In genomic region chr13:56702469-56703221, GRCm38 (mm10) we compare ENCODE assay signal across 7 mouse cellular contexts. TPM values are rescaled to one million over a fixed set of nuclear protein-coding genes. Genes with fewer than 3 reads are reported as not detected.
DNase-seq lines count a peak whose midpoint lies in the region; ATAC-seq and TF ChIP-seq lines count a peak whose summit lies in the region.

Smad5 (plus strand) TSS chr13:56703010.

- H3K27me3 ChIP-seq in intestine, postnatal 0 days (replicated peaks; ENCODE audit: control insufficient read depth, insufficient read depth, low read length) = no peaks in the 10 kb centered on the region
- H3K27me3 ChIP-seq in limb, embryonic 10.5 days (ENCODE audit: low read depth, poor library complexity, severe bottlenecking) = no peaks in the 10 kb centered on the region
- no peaks in the 10 kb centered on the region for H3K27me3 ChIP-seq in midbrain, embryonic 12.5 days

- no peaks in the 10 kb centered on the region; the same call in 1 of the 2 replicates for H3K4me1 ChIP-seq in intestine, postnatal 0 days (replicated peaks; ENCODE audit: control insufficient read depth, insufficient read depth, low read length)
- peaks cover 60% of the 10 kb centered on the region for H3K4me1 ChIP-seq in limb, embryonic 10.5 days
- H3K4me1 ChIP-seq in midbrain, embryonic 12.5 days = peaks cover 51% of the 10 kb centered on the region

- TF ChIP-seq CTCF in intestine, postnatal 0 days (IDR thresholded peaks at IDR 0.05; ENCODE audit: low read depth) = no peak

- no peaks in the 10 kb centered on the region for H3K36me3 ChIP-seq in intestine, postnatal 0 days (ENCODE audit: control insufficient read depth, insufficient read depth)
- H3K36me3 ChIP-seq in limb, embryonic 10.5 days = peaks cover 20% of the 10 kb centered on the region
- peaks cover 6% of the 10 kb centered on the region for H3K36me3 ChIP-seq in midbrain, embryonic 12.5 days

- peak; percentile 88 for ATAC-seq in intestine, postnatal 0 days
- ATAC-seq in midbrain, embryonic 12.5 days (ENCODE audit: low FRiP score, low read depth) = peak; percentile 87

- no peaks in the 10 kb centered on the region for H3K9me3 ChIP-seq in intestine, postnatal 0 days (ENCODE audit: control insufficient read depth)
- no peaks in the 10 kb centered on the region for H3K9me3 ChIP-seq in limb, embryonic 10.5 days (replicated peaks)
- H3K9me3 ChIP-seq in midbrain, embryonic 12.5 days = no peaks in the 10 kb centered on the region

- peak within 1 kb of the TSS; percentile 93 for H3K9ac ChIP-seq in intestine, postnatal 0 days (ENCODE audit: low read depth, low read length)
- peak within 1 kb of the TSS; percentile 96 for H3K9ac ChIP-seq in midbrain, embryonic 12.5 days (replicated peaks)

- peak; percentile 77 for DNase-seq in adrenal gland, adult 8-10 months
- DNase-seq in embryo, embryonic 11 days = peak; percentile 97
- DNase-seq in gonadal fat pad, adult 2 months (ENCODE audit: low read depth) = no peak
- peak; percentile 98 for DNase-seq in limb, embryonic 10.5 days (ENCODE audit: low spot score)
- DNase-seq in skeletal muscle tissue, adult 2 months (ENCODE audit: low read depth, low spot score) = peak; percentile 92

- WGBS in intestine, postnatal 0 days = 4% methylated on average over 42 of the region's 62 CpGs
- WGBS in limb, embryonic 10.5 days = 2% methylated on average over 62 of the region's 62 CpGs
- under 1% methylated on average over 59 of the region's 62 CpGs for WGBS in midbrain, embryonic 12.5 days

- H3K4me2 ChIP-seq in intestine, postnatal 0 days (replicated peaks; ENCODE audit: low read depth) = peak within 1 kb of the TSS; percentile 75
- peak within 1 kb of the TSS; percentile 71 for H3K4me2 ChIP-seq in midbrain, embryonic 12.5 days (replicated peaks)

- H3K4me3 ChIP-seq in intestine, postnatal 0 days (ENCODE audit: low read depth, low read length) = peak within 1 kb of the TSS; percentile 70
- H3K4me3 ChIP-seq in limb, embryonic 10.5 days = peak within 1 kb of the TSS; percentile 95
- peak within 1 kb of the TSS; percentile 56 for H3K4me3 ChIP-seq in midbrain, embryonic 12.5 days

- peak within 1 kb of the TSS; percentile 100 for H3K27ac ChIP-seq in intestine, postnatal 0 days (ENCODE audit: low read depth, low read length)
- H3K27ac ChIP-seq in limb, embryonic 10.5 days = peak within 1 kb of the TSS; percentile 99
- H3K27ac ChIP-seq in midbrain, embryonic 12.5 days (replicated peaks) = peak within 1 kb of the TSS; percentile 99

RNA-seq across cellular contexts. Expression of gene Smad5, which starts in this region (rescaled TPM):
- total RNA-seq in adrenal gland, adult 8-10 months (2022) = 10 to 100 TPM; 49.7 to 68.6 (median 58.2) TPM
- polyA plus RNA-seq in gonadal fat pad, adult 2 months (2012; rRNA removed) = 25.8 and 31.7 TPM in 2 replicates
- polyA plus RNA-seq in intestine, postnatal 0 days (2015; fragmentation: Nextera tagmentation; extraction: Ambion mirVana) = 8.5 and 11.9 TPM in 2 replicates
- polyA plus RNA-seq in limb, embryonic 10.5 days (2016; fragmentation: Nextera tagmentation; extraction: Ambion mirVana) = 42.1 and 52.3 TPM in 2 replicates
- polyA plus RNA-seq in midbrain, embryonic 12.5 days (2016; fragmentation: Nextera tagmentation; extraction: Ambion mirVana) = 38.3 and 39.2 TPM in 2 replicates
